20 mouse cellular contexts compared by ENCODE assay signal in genomic region chr16:33158590-33159071, GRCm38 (mm10). TPM values are rescaled to one million over a fixed set of nuclear protein-coding genes. Genes with fewer than 3 reads are reported as not detected.
DNase-seq lines count a peak whose midpoint lies in the region; ATAC-seq and TF ChIP-seq lines count a peak whose summit lies in the region.
"Had no signal": no experiment of that assay in that cellular context is flagged by ENCODE, and none has a peak within 500 bp of the region (broad histone marks: within the 10 kb centered on the region; RNA-seq: fewer than 3 reads in every experiment).

No protein-coding gene starts in this region.

- TF ChIP-seq CTCF in forebrain, postnatal 0 days (IDR thresholded peaks at IDR 0.05; ENCODE audit: low read depth), result no peak
- no peak for TF ChIP-seq CTCF in E14TG2a.4 (conservative IDR thresholded peaks at IDR 0.05; ENCODE audit: low read length)
- TF ChIP-seq CTCF in cortical plate, adult 2 months (IDR thresholded peaks at IDR 0.05; ENCODE audit: extremely low read depth, insufficient read depth, low read length), result no peak

- no peak for TF ChIP-seq POLR2A in cortical plate, adult 2 months (IDR thresholded peaks at IDR 0.05; ENCODE audit: extremely low read depth, insufficient read depth, low read length)

- peak; percentile 61 for DNase-seq in forebrain, postnatal 0 days
- DNase-seq in midbrain, embryonic 10.5 days (ENCODE audit: low spot score), result no peak
- no peak for DNase-seq in embryo, embryonic 10 days (ENCODE audit: low spot score)
- no peak for DNase-seq in adrenal gland, postnatal 4 days (ENCODE audit: low spot score in 2 of 2)
- DNase-seq: adrenal gland, adult 2 months; cerebellum, adult 9-11 months; embryo, embryonic 11 days; gastrocnemius, postnatal 25 days; kidney, adult 9 months; kidney, postnatal 25 days; liver; lung, postnatal 10 days; right cerebral cortex, postnatal 14 days had no signal

- H3K4me2 ChIP-seq in forebrain, postnatal 0 days (ENCODE audit: low read depth), result no peak overlapping the region
- no peak overlapping the region for H3K4me2 ChIP-seq in forebrain, embryonic 13.5 days
- H3K4me2 ChIP-seq in midbrain, embryonic 13.5 days (replicated peaks), result no peak overlapping the region
- H3K4me2 ChIP-seq: neural tube, embryonic 12.5 days had no signal

- ATAC-seq in forebrain, postnatal 0 days, result peak; percentile 89
- no peak; the same call in 1 of the 2 replicates for ATAC-seq in forebrain, embryonic 13.5 days
- ATAC-seq in midbrain, embryonic 13.5 days, result peak; percentile 55; the same call in 1 of the 2 replicates
- ATAC-seq: inflammation-experienced regulatory T-cells, adult 6 months had no signal

- H3K4me1 ChIP-seq in forebrain, postnatal 0 days (ENCODE audit: insufficient read depth), result no peaks in the 10 kb centered on the region
- no peaks in the 10 kb centered on the region for H3K4me1 ChIP-seq in forebrain, embryonic 13.5 days
- no peaks in the 10 kb centered on the region for H3K4me1 ChIP-seq in midbrain, embryonic 13.5 days (replicated peaks)
- no peaks in the 10 kb centered on the region for H3K4me1 ChIP-seq in midbrain, embryonic 10.5 days
- H3K4me1 ChIP-seq in E14TG2a.4 (replicated peaks; ENCODE audit: low read depth, low read length), result peaks cover 39% of the 10 kb centered on the region
- H3K4me1 ChIP-seq in cortical plate, adult 2 months (ENCODE audit: control insufficient read depth, insufficient read depth, low read length), result peaks cover 4% of the 10 kb centered on the region
- H3K4me1 ChIP-seq: neural tube, embryonic 12.5 days had no signal

- no peak overlapping the region for H3K9ac ChIP-seq in forebrain, postnatal 0 days
- H3K9ac ChIP-seq in forebrain, embryonic 13.5 days, result no peak overlapping the region
- H3K9ac ChIP-seq in midbrain, embryonic 13.5 days (replicated peaks), result no peak overlapping the region
- H3K9ac ChIP-seq: neural tube, embryonic 12.5 days had no signal

- no peak overlapping the region for H3K4me3 ChIP-seq in forebrain, postnatal 0 days (ENCODE audit: low read depth, low read length)
- H3K4me3 ChIP-seq in forebrain, embryonic 13.5 days, result no peak overlapping the region
- H3K4me3 ChIP-seq in midbrain, embryonic 13.5 days (replicated peaks), result no peak overlapping the region
- H3K4me3 ChIP-seq in midbrain, embryonic 10.5 days, result no peak overlapping the region
- H3K4me3 ChIP-seq in E14TG2a.4 (replicated peaks; ENCODE audit: low read length), result peak overlapping the region; percentile 30; the same call in 1 of the 2 replicates
- no peak overlapping the region for H3K4me3 ChIP-seq in cortical plate, adult 2 months (ENCODE audit: insufficient read depth, low read length)
- H3K4me3 ChIP-seq: megakaryocyte, embryonic 14.5 days; neural tube, embryonic 12.5 days had no signal

- H3K27me3 ChIP-seq in forebrain, postnatal 0 days (ENCODE audit: insufficient read depth, low read length), result no peaks in the 10 kb centered on the region
- H3K27me3 ChIP-seq in forebrain, embryonic 13.5 days, result no peaks in the 10 kb centered on the region
- H3K27me3 ChIP-seq in midbrain, embryonic 13.5 days, result no peaks in the 10 kb centered on the region
- H3K27me3 ChIP-seq in midbrain, embryonic 10.5 days (ENCODE audit: low read depth, poor library complexity, severe bottlenecking), result no peaks in the 10 kb centered on the region
- H3K27me3 ChIP-seq in E14TG2a.4 (ENCODE audit: insufficient read depth, low read length), result peaks cover 4% of the 10 kb centered on the region
- H3K27me3 ChIP-seq: neural tube, embryonic 12.5 days had no signal

- H3K9me3 ChIP-seq in forebrain, postnatal 0 days (ENCODE audit: low read length), result no peaks in the 10 kb centered on the region
- H3K9me3 ChIP-seq in forebrain, embryonic 13.5 days (replicated peaks), result no peaks in the 10 kb centered on the region
- H3K9me3 ChIP-seq in midbrain, embryonic 13.5 days, result no peaks in the 10 kb centered on the region
- H3K9me3 ChIP-seq in midbrain, embryonic 10.5 days (replicated peaks), result no peaks in the 10 kb centered on the region
- H3K9me3 ChIP-seq in E14TG2a.4 (ENCODE audit: low read length), result peaks cover 4% of the 10 kb centered on the region; the same call in 1 of the 2 replicates
- H3K9me3 ChIP-seq: neural tube, embryonic 12.5 days had no signal

- H3K36me3 ChIP-seq in forebrain, postnatal 0 days (ENCODE audit: insufficient read depth), result no peaks in the 10 kb centered on the region
- H3K36me3 ChIP-seq in forebrain, embryonic 13.5 days (ENCODE audit: poor library complexity, severe bottlenecking), result no peaks in the 10 kb centered on the region
- H3K36me3 ChIP-seq in midbrain, embryonic 13.5 days, result no peaks in the 10 kb centered on the region
- no peaks in the 10 kb centered on the region for H3K36me3 ChIP-seq in midbrain, embryonic 10.5 days
- no peaks in the 10 kb centered on the region for H3K36me3 ChIP-seq in E14TG2a.4 (ENCODE audit: insufficient read depth, low read length)
- H3K36me3 ChIP-seq: neural tube, embryonic 12.5 days had no signal

- WGBS in forebrain, postnatal 0 days, result 61% methylated on average over 14 of the region's 14 CpGs
- 87% methylated on average over 14 of the region's 14 CpGs for WGBS in forebrain, embryonic 13.5 days
- 80% methylated on average over 14 of the region's 14 CpGs for WGBS in midbrain, embryonic 13.5 days
- WGBS in midbrain, embryonic 10.5 days, result 92% methylated on average over 14 of the region's 14 CpGs

- peak overlapping the region; percentile 41; the same call in 1 of the 2 replicates for H3K27ac ChIP-seq in forebrain, postnatal 0 days (ENCODE audit: low read depth, low read length)
- no peak overlapping the region for H3K27ac ChIP-seq in forebrain, embryonic 13.5 days
- H3K27ac ChIP-seq in midbrain, embryonic 13.5 days, result no peak overlapping the region
- no peak overlapping the region for H3K27ac ChIP-seq in midbrain, embryonic 10.5 days (replicated peaks)
- peak overlapping the region; percentile 14; the same call in 1 of the 2 replicates for H3K27ac ChIP-seq in cortical plate, adult 2 months (ENCODE audit: insufficient read depth, low read length)
- H3K27ac ChIP-seq: neural tube, embryonic 12.5 days had no signal

RNA-seq across cellular contexts. Expression of gene Osbpl11, which starts 26.2 kb away (rescaled TPM):
- 23.5 and 24.8 TPM in 2 replicates for total RNA-seq in forebrain, postnatal 0 days (2014; rRNA removed)
- 9.0 and 13.3 TPM in 2 replicates for polyA plus RNA-seq in forebrain, postnatal 0 days (2015; fragmentation: Nextera tagmentation; extraction: Ambion mirVana)
- 14.7 and 16.2 TPM in 2 replicates for polyA plus RNA-seq in forebrain, embryonic 13.5 days (2015; fragmentation: Nextera tagmentation; extraction: Ambion mirVana)
- 16.8 and 19.8 TPM in 2 replicates for polyA plus RNA-seq in midbrain, embryonic 13.5 days (2015; fragmentation: Nextera tagmentation; extraction: Ambion mirVana)
- 22.3 and 23.3 TPM in 2 replicates for polyA plus RNA-seq in midbrain, embryonic 10.5 days (2016; fragmentation: Nextera tagmentation; extraction: Ambion mirVana)
- 9.9 and 10.5 TPM in 2 replicates for polyA plus RNA-seq in cortical plate, adult 2 months (2012; rRNA removed)
- total RNA-seq in adrenal gland, postnatal 4 days (2021), result 10 to 100 TPM; 33.8 to 34.5 TPM

Comparison
In these comparisons a context has a peak if more than half of its experiments do, and no peak if none do; other contexts are left out.
1. H3K27ac ChIP-seq: peak in forebrain, postnatal 0 days (single experiment) and cortical plate, adult 2 months (single experiment); none in forebrain, embryonic 13.5 days (single experiment), midbrain, embryonic 13.5 days (single experiment) and midbrain, embryonic 10.5 days (single experiment).